Mouse (Mus musculus) brain, embryonic 14.5 days (tissue): ENCODE results near the gene Sema3c.

Experiments used
- CTCF ChIP-seq: fragments of 200-500 bp; IDR thresholded peaks from 2 replicates; pipeline ENCODE4 v1.5.1; 2012; ENCODE audit warnings: inconsistent platforms, mild to moderate bottlenecking, moderate library complexity, borderline replicate concordance; ENCODE audit not compliant: insufficient read depth, insufficient read length; ENCODE audit errors: extremely low read depth
- POLR2A ChIP-seq: fragments of 200-500 bp; IDR thresholded peaks from 2 replicates; pipeline ENCODE4 v1.6.1; 2012; ENCODE audit warnings: mild to moderate bottlenecking, inconsistent platforms, borderline replicate concordance; ENCODE audit not compliant: poor library complexity, insufficient read depth, insufficient read length, severe bottlenecking; ENCODE audit errors: extremely low read depth

GRCm38 (mm10) chr5:17584299-17584945 is 10.3 kb downstream of the Sema3c start:
- TF ChIP-seq CTCF (no peak), POLR2A (no peak)
